In the genomic region with DNA sequence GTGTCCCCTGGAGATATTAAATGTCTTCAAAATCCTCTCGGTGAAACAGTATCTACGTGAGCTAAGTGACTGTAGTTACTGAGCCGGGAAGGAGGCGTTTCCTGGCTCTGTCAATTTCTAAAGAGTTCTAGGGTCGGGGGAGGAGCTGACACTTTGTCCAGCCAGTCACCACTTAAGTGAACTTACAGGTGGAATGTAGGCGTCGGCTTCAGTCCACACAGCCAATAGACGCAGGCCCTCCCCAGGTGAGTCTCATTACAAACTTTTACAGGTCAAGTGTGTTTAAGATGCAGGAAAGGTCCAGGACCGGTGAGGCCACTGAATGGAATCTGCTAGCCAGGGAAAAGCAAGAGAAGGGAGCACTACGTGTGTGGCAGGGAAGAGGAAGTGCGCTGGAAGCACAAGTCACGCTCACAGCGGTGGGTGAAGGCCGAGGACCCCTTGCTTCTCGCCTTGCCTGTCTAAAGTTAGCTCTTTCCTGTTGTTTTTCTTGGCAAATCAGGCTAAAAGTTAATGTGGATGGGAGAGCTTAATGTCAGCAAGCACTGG, we compare ENCODE assay signal across 14 mouse cellular contexts.
DNase-seq lines count a peak whose midpoint lies in the region; ATAC-seq and TF ChIP-seq lines count a peak whose summit lies in the region.
"Had no signal": no experiment of that assay in that cellular context is flagged by ENCODE, and none has a peak within 500 bp of the region (broad histone marks: within the 10 kb centered on the region; RNA-seq: fewer than 3 reads in every experiment).

No protein-coding gene starts in this region.

- H3K36me3 ChIP-seq in embryonic facial prominence, embryonic 10.5 days (replicated peaks) = no peaks in the 10 kb centered on the region
- no peaks in the 10 kb centered on the region for H3K36me3 ChIP-seq in kidney, embryonic 14.5 days (ENCODE audit: control insufficient read depth, insufficient read depth, low read length)
- H3K36me3 ChIP-seq in lung, postnatal 0 days (ENCODE audit: insufficient read depth, low read length) = no peaks in the 10 kb centered on the region
- H3K36me3 ChIP-seq in midbrain, embryonic 15.5 days (replicated peaks) = no peaks in the 10 kb centered on the region
- H3K36me3 ChIP-seq: limb, embryonic 13.5 days had no signal

- peak; percentile 89 for DNase-seq in heart, adult 11 months
- no peak for DNase-seq in heart, postnatal 14 days
- peak; percentile 19 for DNase-seq in embryonic facial prominence, embryonic 10.5 days (ENCODE audit: low spot score)
- peak; percentile 92 for DNase-seq in lung, postnatal 0 days (ENCODE audit: low spot score)
- DNase-seq in adrenal gland, postnatal 4 days (ENCODE audit: low spot score in 2 of 2) = no peak
- DNase-seq in left cerebral cortex, adult 18-20 months (ENCODE audit: low spot score in 2 of 2) = no peak
- DNase-seq: gastrocnemius, postnatal 14 days; midbrain, embryonic 14.5 days; spleen, adult 18-20 months; thymus, postnatal 4 days had no signal

- WGBS in embryonic facial prominence, embryonic 10.5 days = 34% methylated on average over 15 of the region's 15 CpGs
- WGBS in kidney, embryonic 14.5 days = 7% methylated on average over 15 of the region's 15 CpGs
- WGBS in lung, postnatal 0 days = 26% methylated on average over 15 of the region's 15 CpGs
- whole genome bisulfite sequencing in midbrain, embryonic 15.5 days = 48% methylated on average over 15 of the region's 15 CpGs

- no peak for TF ChIP-seq EP300 in lung, postnatal 0 days (IDR thresholded peaks at IDR 0.05)

- no peaks in the 10 kb centered on the region for H3K27me3 ChIP-seq in embryonic facial prominence, embryonic 10.5 days (replicated peaks; ENCODE audit: low read depth, poor library complexity, severe bottlenecking)
- no peaks in the 10 kb centered on the region for H3K27me3 ChIP-seq in kidney, embryonic 14.5 days (ENCODE audit: control insufficient read depth, insufficient read depth, low read length)
- no peaks in the 10 kb centered on the region for H3K27me3 ChIP-seq in lung, postnatal 0 days (replicated peaks; ENCODE audit: insufficient read depth, low read length)
- H3K27me3 ChIP-seq in midbrain, embryonic 15.5 days (replicated peaks) = no peaks in the 10 kb centered on the region
- H3K27me3 ChIP-seq: forebrain, embryonic 13.5 days; limb, embryonic 13.5 days had no signal

- intact Hi-C loops in heart, postnatal 14 days (cut with DNase I) = loop anchor here (5.0 kb wide), 1 partner anchor 940 kb away; no protein-coding TSS in a partner anchor

- 0 out of 2 replicates have a peak overlapping the region, but pooled peaks have one; percentile 20 for H3K9ac ChIP-seq in kidney, embryonic 14.5 days (ENCODE audit: low read depth, low read length)
- H3K9ac ChIP-seq in lung, postnatal 0 days (replicated peaks; ENCODE audit: low read depth) = no peak overlapping the region
- H3K9ac ChIP-seq in midbrain, embryonic 15.5 days = no peak overlapping the region
- H3K9ac ChIP-seq: forebrain, embryonic 13.5 days; limb, embryonic 13.5 days had no signal

- no peak overlapping the region for H3K27ac ChIP-seq in embryonic facial prominence, embryonic 10.5 days (replicated peaks)
- no peak overlapping the region; the same call in 1 of the 2 replicates for H3K27ac ChIP-seq in kidney, embryonic 14.5 days (ENCODE audit: low read depth, low read length)
- H3K27ac ChIP-seq in lung, postnatal 0 days (ENCODE audit: low read length) = 0 out of 2 replicates have a peak overlapping the region, but pooled peaks have one; percentile 28
- no peak overlapping the region for H3K27ac ChIP-seq in midbrain, embryonic 15.5 days
- H3K27ac ChIP-seq: forebrain, embryonic 13.5 days; limb, embryonic 13.5 days had no signal

- peaks cover 20% of the 10 kb centered on the region for H3K4me1 ChIP-seq in embryonic facial prominence, embryonic 10.5 days
- peaks cover 21% of the 10 kb centered on the region for H3K4me1 ChIP-seq in kidney, embryonic 14.5 days (ENCODE audit: control insufficient read depth, insufficient read depth, low read length)
- 0 out of 2 replicates have a peak, but pooled peaks cover 8% of the 10 kb centered on the region for H3K4me1 ChIP-seq in lung, postnatal 0 days (ENCODE audit: insufficient read depth, low read depth, low read length)
- peaks cover 13% of the 10 kb centered on the region; the same call in 1 of the 2 replicates for H3K4me1 ChIP-seq in midbrain, embryonic 15.5 days

- H3K4me3 ChIP-seq in embryonic facial prominence, embryonic 10.5 days = no peak overlapping the region
- H3K4me3 ChIP-seq in kidney, embryonic 14.5 days (ENCODE audit: low read length) = no peak overlapping the region
- no peak overlapping the region for H3K4me3 ChIP-seq in lung, postnatal 0 days (ENCODE audit: low read depth, low read length)
- H3K4me3 ChIP-seq in midbrain, embryonic 15.5 days = no peak overlapping the region
- H3K4me3 ChIP-seq: forebrain, embryonic 13.5 days; limb, embryonic 13.5 days had no signal

- H3K4me2 ChIP-seq in kidney, embryonic 14.5 days (replicated peaks; ENCODE audit: low read depth, low read length) = peak overlapping the region; percentile 15; the same call in 1 of the 2 replicates
- H3K4me2 ChIP-seq in lung, postnatal 0 days (replicated peaks; ENCODE audit: low read depth, low read length) = peak overlapping the region; percentile 14; the same call in 1 of the 2 replicates
- no peak overlapping the region for H3K4me2 ChIP-seq in midbrain, embryonic 15.5 days
- H3K4me2 ChIP-seq: forebrain, embryonic 13.5 days; limb, embryonic 13.5 days had no signal

- ATAC-seq in kidney, embryonic 14.5 days (ENCODE audit: low FRiP score, low TSS enrichment) = peak; percentile 73
- ATAC-seq in lung, postnatal 0 days = peak; percentile 97
- no peak for ATAC-seq in midbrain, embryonic 15.5 days (replicated peaks)
- ATAC-seq: forebrain, embryonic 13.5 days had no signal

- no peaks in the 10 kb centered on the region for H3K9me3 ChIP-seq in embryonic facial prominence, embryonic 10.5 days
- H3K9me3 ChIP-seq in kidney, embryonic 14.5 days (ENCODE audit: control insufficient read depth, low read length) = no peaks in the 10 kb centered on the region
- H3K9me3 ChIP-seq in lung, postnatal 0 days (ENCODE audit: low read length) = no peaks in the 10 kb centered on the region
- no peaks in the 10 kb centered on the region for H3K9me3 ChIP-seq in midbrain, embryonic 15.5 days
- H3K9me3 ChIP-seq: forebrain, embryonic 13.5 days; limb, embryonic 13.5 days had no signal

- no peak for TF ChIP-seq CTCF in lung, postnatal 0 days (IDR thresholded peaks at IDR 0.05)

Comparison
In these comparisons a context has a peak if more than half of its experiments do, and no peak if none do; other contexts are left out.
1. DNase-seq: peak in heart, adult 11 months (single experiment), embryonic facial prominence, embryonic 10.5 days (single experiment) and lung, postnatal 0 days (single experiment); none in heart, postnatal 14 days (0 of 2), adrenal gland, postnatal 4 days (0 of 2) and left cerebral cortex, adult 18-20 months (0 of 2).